Mouse (Mus musculus) MEL (cell line): ENCODE measurements around the gene Slc17a5. TPM values are rescaled to one million over a fixed set of nuclear protein-coding genes. Genes with fewer than 3 reads are reported as not detected.
A peak's percentile ranks its signal among the peaks of the same experiment; 100 is the strongest.

Experiments used
- DNase-seq: peaks from one replicate; pipeline ENCODE4 v3.0.0; 2011; ENCODE audit warnings: low read depth, low spot score
- H3K27ac ChIP-seq: 2 replicates; pipeline ENCODE4 v1.5.1; 2012; ENCODE audit warnings: low read depth, mild to moderate bottlenecking, control low read depth, low read length, moderate library complexity; ENCODE audit not compliant: control insufficient read depth
- H3K27me3 ChIP-seq, 2 experiments: fragments of 150-350 bp in 1 of 2; sonication (generic) in 1 of 2; 2 replicates each; pipeline ENCODE4 v1.6.1; 2012; ENCODE audit warnings: low read length in 2 of 2, mild to moderate bottlenecking in 2 of 2, improper control_type of control experiment in 1 of 2, moderate library complexity in 1 of 2; ENCODE audit not compliant: insufficient read depth in 2 of 2, control insufficient read depth in 1 of 2
- H3K36me3 ChIP-seq, 2 experiments: 2 replicates each; pipeline ENCODE4 v1.6.1; 2012 to 2014; ENCODE audit warnings: low read length in 2 of 2, improper control_type of control experiment in 1 of 2, inconsistent platforms in 1 of 2, mild to moderate bottlenecking in 1 of 2; ENCODE audit not compliant: insufficient read depth in 2 of 2, control insufficient read depth in 1 of 2
- H3K4me1 ChIP-seq, 2 experiments: fragments of 150-350 bp in 1 of 2; sonication (generic) in 1 of 2; 2 replicates each; pipeline ENCODE4 v1.6.1; 2012; ENCODE audit warnings: low read length in 2 of 2, improper control_type of control experiment in 1 of 2, mild to moderate bottlenecking in 1 of 2; ENCODE audit not compliant: insufficient read depth in 2 of 2, control insufficient read depth in 1 of 2
- H3K4me3 ChIP-seq, 2 experiments: fragments of 150-350 bp in 1 of 2; sonication (generic) in 1 of 2; 2 replicates each; pipeline ENCODE4 v1.5.1; 2012; ENCODE audit warnings: low read depth in 2 of 2, low read length in 2 of 2, mild to moderate bottlenecking in 2 of 2, moderate library complexity in 2 of 2, control low read depth in 1 of 2, improper control_type of control experiment in 1 of 2; ENCODE audit not compliant: control insufficient read depth in 1 of 2, insufficient read depth in 1 of 2
- H3K79me2 ChIP-seq: 2 replicates; pipeline ENCODE4 v1.6.1; 2012; ENCODE audit warnings: mild to moderate bottlenecking, low read length, moderate library complexity; ENCODE audit not compliant: control insufficient read depth, poor library complexity, insufficient read depth
- H3K9ac ChIP-seq: 2 replicates; pipeline ENCODE4 v1.6.1; 2012; ENCODE audit warnings: low read depth, mild to moderate bottlenecking, control low read depth, low read length, moderate library complexity; ENCODE audit not compliant: control insufficient read depth, poor library complexity, severe bottlenecking
- H3K9me3 ChIP-seq: fragments of 150-350 bp; sonication (generic); replicated peaks from 2 replicates; pipeline ENCODE4 v1.6.1; 2012; ENCODE audit warnings: mild to moderate bottlenecking, low read length, improper control_type of control experiment, moderate library complexity; ENCODE audit not compliant: insufficient read depth
- BHLHE40 ChIP-seq: IDR thresholded peaks from 2 replicates; pipeline ENCODE4 v1.6.1; 2012; ENCODE audit warnings: low read depth, mild to moderate bottlenecking, inconsistent platforms, low read length, improper control_type of control experiment, borderline replicate concordance
- CHD2 ChIP-seq: IDR thresholded peaks from 2 replicates; pipeline ENCODE4 v1.6.1; 2011; ENCODE audit warnings: low read length, improper control_type of control experiment
- CTCF ChIP-seq, 3 experiments: IDR thresholded peaks in 2 of 3; conservative IDR thresholded peaks in 1 of 3; 2 replicates each; pipeline ENCODE4 v1.5.1; 2011 to 2012; ENCODE audit warnings: low read length in 3 of 3, low read depth in 2 of 3, mild to moderate bottlenecking in 2 of 3, improper control_type of control experiment in 1 of 3, inconsistent platforms in 1 of 3, mixed read lengths in 1 of 3, moderate library complexity in 1 of 3; ENCODE audit not compliant: control insufficient read depth in 1 of 3, insufficient read depth in 1 of 3, poor library complexity in 1 of 3, severe bottlenecking in 1 of 3
- ELF1 ChIP-seq: IDR thresholded peaks from 2 replicates; pipeline ENCODE4 v1.6.1; 2014; ENCODE audit warnings: low read depth, mild to moderate bottlenecking, inconsistent platforms, low read length, improper control_type of control experiment, moderate library complexity
- EP300 ChIP-seq, 2 experiments: IDR thresholded peaks; 2 replicates each; pipeline ENCODE4 v1.6.1; 2011; ENCODE audit warnings: improper control_type of control experiment in 2 of 2, low read length in 2 of 2, low read depth in 1 of 2, mild to moderate bottlenecking in 1 of 2
- ETS1 ChIP-seq: IDR thresholded peaks from 2 replicates; pipeline ENCODE4 v1.6.1; 2012; ENCODE audit warnings: low read depth, mild to moderate bottlenecking, inconsistent platforms, low read length, improper control_type of control experiment, moderate library complexity
- GABPA ChIP-seq: IDR thresholded peaks from 2 replicates; pipeline ENCODE4 v1.6.1; 2012; ENCODE audit warnings: low read depth, mild to moderate bottlenecking, inconsistent platforms, low read length, improper control_type of control experiment, moderate library complexity
- GATA1 ChIP-seq: IDR thresholded peaks from 2 replicates; pipeline ENCODE4 v1.6.1; 2011; ENCODE audit warnings: low read depth, low read length, improper control_type of control experiment
- HCFC1 ChIP-seq: IDR thresholded peaks from 2 replicates; pipeline ENCODE4 v1.6.1; 2012; ENCODE audit warnings: low read depth, mild to moderate bottlenecking, inconsistent platforms, low read length, improper control_type of control experiment, moderate library complexity
- KAT2A ChIP-seq: conservative IDR thresholded peaks from 2 replicates; pipeline ENCODE4 v1.6.1; 2012; ENCODE audit warnings: low read depth, low read length, improper control_type of control experiment, inconsistent platforms
- MAFK ChIP-seq: IDR thresholded peaks from 2 replicates; pipeline ENCODE4 v1.6.1; 2011; ENCODE audit warnings: low read depth, mild to moderate bottlenecking, low read length, improper control_type of control experiment, borderline replicate concordance
- MAZ ChIP-seq: IDR thresholded peaks from 2 replicates; pipeline ENCODE4 v1.6.1; 2012; ENCODE audit warnings: low read depth, mild to moderate bottlenecking, inconsistent platforms, low read length, improper control_type of control experiment
- MXI1 ChIP-seq: IDR thresholded peaks from 2 replicates; pipeline ENCODE4 v1.6.1; 2011; ENCODE audit warnings: mild to moderate bottlenecking, low read depth, low read length, improper control_type of control experiment
- POLR2AphosphoS2 ChIP-seq: IDR thresholded peaks from 2 replicates; pipeline ENCODE4 v1.6.1; 2011; ENCODE audit warnings: low read length, improper control_type of control experiment
- RAD21 ChIP-seq: IDR thresholded peaks from 2 replicates; pipeline ENCODE4 v1.6.1; 2011; ENCODE audit warnings: mild to moderate bottlenecking, low read depth, low read length, improper control_type of control experiment
- TAL1 ChIP-seq: IDR thresholded peaks from 2 replicates; pipeline ENCODE4 v1.6.1; 2012; ENCODE audit warnings: mild to moderate bottlenecking, inconsistent platforms, low read length, moderate library complexity, mixed read lengths
- UBTF ChIP-seq: IDR thresholded peaks from 2 replicates; pipeline ENCODE4 v1.6.1; 2012; ENCODE audit warnings: low read depth, mild to moderate bottlenecking, inconsistent platforms, low read length, improper control_type of control experiment, moderate library complexity, borderline replicate concordance; ENCODE audit not compliant: insufficient read depth
- USF1 ChIP-seq: IDR thresholded peaks from 2 replicates; pipeline ENCODE4 v1.6.1; 2014; ENCODE audit warnings: low read depth, mild to moderate bottlenecking, inconsistent platforms, low read length, improper control_type of control experiment, moderate library complexity
- ZC3H11A ChIP-seq: IDR thresholded peaks from 2 replicates; pipeline ENCODE4 v1.6.1; 2012; ENCODE audit warnings: low read depth, mild to moderate bottlenecking, inconsistent platforms, low read length, improper control_type of control experiment
- ZMIZ1 ChIP-seq: IDR thresholded peaks from 2 replicates; pipeline ENCODE4 v1.6.1; 2012; ENCODE audit warnings: low read depth, mild to moderate bottlenecking, inconsistent platforms, low read length, improper control_type of control experiment, moderate library complexity
- polyA plus RNA-seq, 2 experiments: library from polyadenylated mRNA; stranded (reverse) in 1 of 2; unstranded in 1 of 2; fragments of >175 nt in 1 of 2; fragments of >200 nt in 1 of 2; gene quantifications; 2 replicates each; pipeline versions ENCODE4 v1.2.1 to v1.2.4; 2012; ENCODE audit warnings: low replicate concordance in 2 of 2, low read depth in 1 of 2; ENCODE audit not compliant: insufficient read length in 2 of 2, insufficient read depth in 1 of 2, missing spikeins in 1 of 2
- total RNA-seq: library from RNA; depleted of rRNA; stranded (reverse); fragments of 300-350 nt; gene quantifications from 2 replicates; pipeline ENCODE4 v1.2.3, GENCODE M21; 2012

Slc17a5 gene
- total and polyA plus RNA-seq, 3 experiments: 3.5 to 4.1 TPM; not detected in 1

- Histone ChIP-seq H3K27ac (no peak overlapping the region), H3K4me1 (no peaks in the 10 kb centered on the region), H3K36me3 (no peaks in the 10 kb centered on the region), H3K27me3 (peaks cover 3 to 5% of the 10 kb centered on the region in 2 experiments), H3K4me3 (no peak overlapping the region), H3K9ac (no peak overlapping the region), H3K9me3 (no peaks in the 10 kb centered on the region), H3K79me2 (no peaks in the 10 kb centered on the region)
- no peak for TF ChIP-seq HCFC1
- no peak for TF ChIP-seq POLR2AphosphoS2
- no peak for TF ChIP-seq USF1
- no peak for TF ChIP-seq CTCF (IDR thresholded peaks at IDR 0.05 in 2 of 3, conservative IDR thresholded peaks at IDR 0.05 in 1 of 3; ENCODE audit: control insufficient read depth in 1 of 3, insufficient read depth in 1 of 3, low read depth in 2 of 3, low read length in 3 of 3, poor library complexity in 1 of 3, severe bottlenecking in 1 of 3)
- TF ChIP-seq GABPA: no peak
- TF ChIP-seq CHD2: no peak
- no peak for TF ChIP-seq MAFK
- no peak for TF ChIP-seq GATA1
- no peak for TF ChIP-seq RAD21
- TF ChIP-seq KAT2A: no peak
- TF ChIP-seq ZMIZ1: no peak
- TF ChIP-seq MXI1: no peak
- no peak for TF ChIP-seq MAZ
- no peak for TF ChIP-seq TAL1
- TF ChIP-seq ZC3H11A: no peak
- TF ChIP-seq ELF1: no peak
- no peak for TF ChIP-seq EP300 (IDR thresholded peaks at IDR 0.05; ENCODE audit: low read depth in 1 of 2, low read length in 2 of 2)
- TF ChIP-seq UBTF: no peak
- no peak for TF ChIP-seq BHLHE40
- DNase-seq: no peak
Observed at GRCm38 (mm10) chr9:78614201-78614600, 26.4 kb upstream of the Slc17a5 start.

- Histone ChIP-seq H3K36me3 (no peaks in the 10 kb centered on the region), H3K9ac (no peak overlapping the region), H3K27ac (no peak overlapping the region), H3K4me1 (no peaks in the 10 kb centered on the region), H3K27me3 (peaks cover 9 to 10% of the 10 kb centered on the region in 2 experiments), H3K79me2 (no peaks in the 10 kb centered on the region), H3K9me3 (no peaks in the 10 kb centered on the region), H3K4me3 (no peak overlapping the region)
- TF ChIP-seq ETS1 (no peak), CTCF (IDR thresholded peaks at IDR 0.05 in 2 of 3, conservative IDR thresholded peaks at IDR 0.05 in 1 of 3; ENCODE audit: control insufficient read depth in 1 of 3, insufficient read depth in 1 of 3, low read depth in 2 of 3, low read length in 3 of 3, poor library complexity in 1 of 3, severe bottlenecking in 1 of 3) (peak; percentile 15 to 69 (median 50); a peak in 5 of 6 replicates), GABPA (no peak), ZMIZ1 (no peak), GATA1 (no peak)
- peak; percentile 19 for DNase-seq
Observed at GRCm38 (mm10) chr9:78601046-78601730, 13.3 kb upstream of the Slc17a5 start.
